ENCODE assay signal across 14 mouse cellular contexts in genomic region chr2:52426041-52426440, GRCm38 (mm10). TPM values are rescaled to one million over a fixed set of nuclear protein-coding genes. Genes with fewer than 3 reads are reported as not detected.
A peak's percentile ranks its signal among the peaks of the same experiment; 100 is the strongest.
DNase-seq lines count a peak whose midpoint lies in the region; ATAC-seq and TF ChIP-seq lines count a peak whose summit lies in the region.
"Had no signal": no experiment of that assay in that cellular context is flagged by ENCODE, and none has a peak within 500 bp of the region (broad histone marks: within the 10 kb centered on the region; RNA-seq: fewer than 3 reads in every experiment).

No protein-coding gene starts in this region.

- peak; percentile 35 for DNase-seq in heart, adult 11 months
- DNase-seq in heart, adult 8-10 months (ENCODE audit: low spot score): no peak
- DNase-seq in limb, embryonic 10.5 days (ENCODE audit: low spot score): no peak
- DNase-seq in adipocyte (ENCODE audit: low spot score): peak; percentile 15
- no peak for DNase-seq in spleen, postnatal 4 days (ENCODE audit: low spot score in 2 of 2)
- DNase-seq in layer of hippocampus, adult 2 months (ENCODE audit: low spot score in 2 of 2): no peak
- DNase-seq: retina, postnatal 1 day; thymus, postnatal 36 days had no signal

- no peaks in the 10 kb centered on the region for H3K27me3 ChIP-seq in limb, embryonic 12.5 days
- H3K27me3 ChIP-seq in limb, embryonic 10.5 days (ENCODE audit: low read depth, poor library complexity, severe bottlenecking): no peaks in the 10 kb centered on the region
- H3K27me3 ChIP-seq in limb, embryonic 15.5 days: no peaks in the 10 kb centered on the region
- H3K27me3 ChIP-seq: megakaryocyte, embryonic 14.5 days had no signal

- no peak overlapping the region for H3K27ac ChIP-seq in limb, embryonic 12.5 days
- H3K27ac ChIP-seq in limb, embryonic 10.5 days: no peak overlapping the region
- H3K27ac ChIP-seq in limb, embryonic 15.5 days: no peak overlapping the region; the same call in 1 of the 2 replicates
- H3K27ac ChIP-seq in layer of hippocampus, adult 2 months: no peak overlapping the region

- TF ChIP-seq CTCF in layer of hippocampus, adult 2 months (conservative IDR thresholded peaks at IDR 0.05): no peak

- H3K4me1 ChIP-seq in limb, embryonic 12.5 days (replicated peaks): peaks cover 22% of the 10 kb centered on the region
- H3K4me1 ChIP-seq in limb, embryonic 10.5 days: peaks cover 33% of the 10 kb centered on the region
- H3K4me1 ChIP-seq in limb, embryonic 15.5 days: peaks cover 21% of the 10 kb centered on the region

- peak overlapping the region; percentile 68 for H3K4me2 ChIP-seq in limb, embryonic 12.5 days
- H3K4me2 ChIP-seq in limb, embryonic 15.5 days: peak overlapping the region; percentile 74

- H3K36me3 ChIP-seq in limb, embryonic 12.5 days: no peaks in the 10 kb centered on the region
- H3K36me3 ChIP-seq in limb, embryonic 10.5 days: no peaks in the 10 kb centered on the region
- no peaks in the 10 kb centered on the region for H3K36me3 ChIP-seq in limb, embryonic 15.5 days

- peak overlapping the region; percentile 94; the same call in 1 of the 2 replicates for H3K4me3 ChIP-seq in limb, embryonic 12.5 days (replicated peaks)
- H3K4me3 ChIP-seq in limb, embryonic 10.5 days: no peak overlapping the region
- peak overlapping the region; percentile 96 for H3K4me3 ChIP-seq in limb, embryonic 15.5 days
- no peak overlapping the region for H3K4me3 ChIP-seq in layer of hippocampus, adult 2 months

- no peaks in the 10 kb centered on the region for H3K9me3 ChIP-seq in limb, embryonic 12.5 days
- no peaks in the 10 kb centered on the region for H3K9me3 ChIP-seq in limb, embryonic 10.5 days (replicated peaks)
- no peaks in the 10 kb centered on the region for H3K9me3 ChIP-seq in limb, embryonic 15.5 days
- H3K9me3 ChIP-seq: G1E; megakaryocyte, embryonic 14.5 days had no signal

- no peak overlapping the region for H3K9ac ChIP-seq in limb, embryonic 12.5 days (replicated peaks)
- H3K9ac ChIP-seq in limb, embryonic 15.5 days: no peak overlapping the region

- no peak for ATAC-seq in limb, embryonic 12.5 days (ENCODE audit: insufficient number of reproducible peaks, insufficient read depth, low FRiP score, low TSS enrichment, low read depth)
- ATAC-seq in limb, embryonic 15.5 days (ENCODE audit: insufficient number of reproducible peaks, low FRiP score, low TSS enrichment, low read depth): no peak
- ATAC-seq: forebrain, embryonic 16.5 days; hindbrain, postnatal 0 days had no signal

- WGBS in limb, embryonic 12.5 days: 78% methylated on average over 3 of the region's 3 CpGs
- WGBS in limb, embryonic 10.5 days: 92% methylated on average over 3 of the region's 3 CpGs
- 61% methylated on average over 3 of the region's 3 CpGs for WGBS in limb, embryonic 15.5 days

RNA-seq across cellular contexts. Expression of gene Arl5a, which starts 1.3 kb away (rescaled TPM):
- 10 to 100 TPM; 33.6 to 40.2 (median 35.9) TPM for total RNA-seq in heart, adult 8-10 months (2022)
- polyA plus RNA-seq in limb, embryonic 12.5 days (2016; fragmentation: Nextera tagmentation; extraction: Ambion mirVana): 62.9 and 71.7 TPM in 2 replicates
- 48.4 and 60.2 TPM in 2 replicates for polyA plus RNA-seq in limb, embryonic 10.5 days (2016; fragmentation: Nextera tagmentation; extraction: Ambion mirVana)
- 35.6 and 42.3 TPM in 2 replicates for polyA plus RNA-seq in limb, embryonic 15.5 days (2015; fragmentation: Nextera tagmentation; extraction: Ambion mirVana)
- total RNA-seq in layer of hippocampus, adult 2 months (2021): 10 to 100 TPM; 58.2 to 61.6 TPM

RNA-seq across cellular contexts. Expression of gene Neb, which starts 47.8 kb away (rescaled TPM):
- 10 to 100 TPM in 1 of 4 experiments, 1 to 10 TPM in 3; 8.2 to 15.0 (median 9.2) TPM for total RNA-seq in heart, adult 8-10 months (2022)
- 43.4 and 46.7 TPM in 2 replicates for polyA plus RNA-seq in limb, embryonic 12.5 days (2016; fragmentation: Nextera tagmentation; extraction: Ambion mirVana)
- 0.49 and 1.8 TPM in 2 replicates for polyA plus RNA-seq in limb, embryonic 10.5 days (2016; fragmentation: Nextera tagmentation; extraction: Ambion mirVana)
- 99.9 and 271 TPM in 2 replicates for polyA plus RNA-seq in limb, embryonic 15.5 days (2015; fragmentation: Nextera tagmentation; extraction: Ambion mirVana)
- 1 to 10 TPM; 1.5 TPM for total RNA-seq in layer of hippocampus, adult 2 months (2021)

Comparison
In these comparisons a context has a peak if more than half of its experiments do, and no peak if none do; other contexts are left out.
1. DNase-seq: peak in heart, adult 11 months (single experiment) and adipocyte (single experiment); none in heart, adult 8-10 months (single experiment), limb, embryonic 10.5 days (single experiment), spleen, postnatal 4 days (0 of 2) and layer of hippocampus, adult 2 months (0 of 2).
2. H3K4me3 ChIP-seq: peak in limb, embryonic 12.5 days (single experiment) and limb, embryonic 15.5 days (single experiment); none in limb, embryonic 10.5 days (single experiment) and layer of hippocampus, adult 2 months (single experiment).
3. RNA of gene Neb, which starts 47.8 kb away (polyA plus RNA-seq): 99.9 to 271 TPM in limb, embryonic 15.5 days and 43.4 to 46.7 TPM in limb, embryonic 12.5 days; 0.49 to 1.8 TPM in limb, embryonic 10.5 days; every median in the first group is over 10 times any median in the second.